Mouse (Mus musculus): ENCODE measurements around the gene Kif26b. TPM values are rescaled to one million over a fixed set of nuclear protein-coding genes. Genes with fewer than 3 reads are reported as not detected.

Gene Kif26b
- under 1 TPM; 0.36 to 0.64 TPM for polyA plus RNA-seq (2012; fragmentation: generic; extraction: Trizol)

DNA sequence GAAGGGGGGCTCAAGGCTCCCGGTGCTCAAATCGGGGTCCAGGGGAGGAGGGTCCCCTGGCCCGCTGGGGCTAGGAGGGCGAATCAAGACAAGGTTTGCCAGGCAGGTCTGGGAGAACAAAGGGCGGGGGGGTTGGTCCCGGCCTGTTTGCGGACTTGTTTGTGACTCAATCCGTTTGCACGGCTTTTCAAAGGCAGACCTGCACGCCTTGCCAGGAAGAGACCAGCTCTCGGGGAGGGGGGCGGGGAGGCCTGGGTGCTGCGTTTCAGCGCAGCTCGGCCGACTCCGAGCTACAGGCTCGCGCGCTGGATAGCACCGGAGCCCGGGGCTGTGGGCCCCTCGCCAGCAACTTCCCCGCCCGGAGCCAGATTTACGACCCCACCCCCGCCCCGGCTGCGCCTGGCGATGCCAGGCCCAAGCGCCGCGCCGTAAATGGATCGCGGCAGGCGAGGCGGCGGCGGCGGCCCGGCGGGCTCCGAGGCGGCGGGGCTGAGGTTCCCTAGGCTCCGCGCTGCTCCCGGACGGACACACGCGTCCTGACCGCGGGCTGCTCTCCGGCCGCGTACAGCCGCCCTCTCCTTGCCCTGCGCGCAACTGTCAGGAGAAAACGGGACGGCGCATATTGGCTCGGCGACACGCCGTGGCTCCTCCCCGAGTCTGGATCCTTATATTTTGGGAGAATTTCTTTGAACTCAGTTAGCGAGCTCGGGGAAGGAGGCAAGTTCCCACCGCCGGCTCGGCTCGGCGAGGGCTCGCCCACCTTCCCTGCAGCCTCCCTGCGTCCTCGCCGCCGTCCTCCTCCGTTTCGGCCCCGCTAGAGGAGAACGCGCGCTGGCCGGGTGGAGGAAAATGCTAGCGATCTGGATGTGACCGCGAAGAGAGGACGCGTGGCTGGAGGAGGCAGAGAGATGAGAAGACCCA, at the start of gene Kif26b:
Kif26b (plus strand) TSS at position 695 of the 921 bp plus-strand sequence.

Other genes with a start within 250 kb of the Kif26b start
- gene Cox20, start 210.0 kb upstream of the Kif26b start, polyA plus RNA-seq (2012; fragmentation: generic; extraction: Trizol) = 10 to 100 TPM; 26.5 to 54.2 TPM
- 10 to 100 TPM; 13.6 to 71.5 TPM for gene Hnrnpu, start 191.3 kb upstream of the Kif26b start, polyA plus RNA-seq (2012; fragmentation: generic; extraction: Trizol)
- under 1 TPM; 0.06 to 0.27 TPM for gene Efcab2, start 123.0 kb upstream of the Kif26b start, polyA plus RNA-seq (2012; fragmentation: generic; extraction: Trizol)

All from C3H10T1/2 (cell line).